Mouse (Mus musculus) kidney, adult 10 weeks (tissue): ENCODE results near the gene P4ha3. TPM values are rescaled to one million over a fixed set of nuclear protein-coding genes. Genes with fewer than 3 reads are reported as not detected.

ENCODE experiments used
- polyA plus RNA-seq: library from polyadenylated mRNA; stranded (reverse); fragments of 350-450 nt; fragmentation: Illumina TruSeq; extraction: RNeasy Lipid Tissue Mini Kit (QIAGEN cat#74804); gene quantifications from one replicate; pipeline ENCODE4 v1.2.3, GENCODE M21; 2014; ENCODE audit warnings: low read depth, low replicate concordance

Gene P4ha3
- not detected for polyA plus RNA-seq

GRCm38 (mm10) chr7:100285383-100285782, at the start of gene P4ha3:
P4ha3 (plus strand) TSS chr7:100285520.

Other genes starting within 250 kb of the P4ha3 start
- 15.8 TPM for gene Pold3, start 164.0 kb upstream of the P4ha3 start, polyA plus RNA-seq
- gene Lipt2, start 126.2 kb upstream of the P4ha3 start, polyA plus RNA-seq: 6.1 TPM
- gene Kcne3, start 109.0 kb upstream of the P4ha3 start, polyA plus RNA-seq: 1.8 TPM
- gene Pgm2l1, start 58.1 kb upstream of the P4ha3 start, polyA plus RNA-seq: 5.5 TPM
- gene C2cd3, start 86.7 kb downstream of the P4ha3 start, polyA plus RNA-seq: 16.6 TPM
- gene Ppme1, start 86.8 kb downstream of the P4ha3 start, polyA plus RNA-seq: 61.8 TPM
- 0.16 TPM for gene Ucp3, start 187.5 kb downstream of the P4ha3 start, polyA plus RNA-seq
- 7.8 TPM for gene Ucp2, start 207.8 kb downstream of the P4ha3 start, polyA plus RNA-seq
- not detected for gene Dnajb13, start 229.4 kb downstream of the P4ha3 start, polyA plus RNA-seq